Mouse (Mus musculus) CD8-positive naive resting alpha-beta T cell, adult 57 days (primary cell): Measurements from ENCODE around the gene Slc16a9. TPM values are rescaled to one million over a fixed set of nuclear protein-coding genes. Genes with fewer than 3 reads are reported as not detected.

Experiments used
- total RNA-seq: library from RNA; stranded (reverse); gene quantifications from one replicate; pipeline ENCODE4 v1.2.4, GENCODE M21; 2023

Gene Slc16a9
- total RNA-seq: 0.46 TPM

DNA sequence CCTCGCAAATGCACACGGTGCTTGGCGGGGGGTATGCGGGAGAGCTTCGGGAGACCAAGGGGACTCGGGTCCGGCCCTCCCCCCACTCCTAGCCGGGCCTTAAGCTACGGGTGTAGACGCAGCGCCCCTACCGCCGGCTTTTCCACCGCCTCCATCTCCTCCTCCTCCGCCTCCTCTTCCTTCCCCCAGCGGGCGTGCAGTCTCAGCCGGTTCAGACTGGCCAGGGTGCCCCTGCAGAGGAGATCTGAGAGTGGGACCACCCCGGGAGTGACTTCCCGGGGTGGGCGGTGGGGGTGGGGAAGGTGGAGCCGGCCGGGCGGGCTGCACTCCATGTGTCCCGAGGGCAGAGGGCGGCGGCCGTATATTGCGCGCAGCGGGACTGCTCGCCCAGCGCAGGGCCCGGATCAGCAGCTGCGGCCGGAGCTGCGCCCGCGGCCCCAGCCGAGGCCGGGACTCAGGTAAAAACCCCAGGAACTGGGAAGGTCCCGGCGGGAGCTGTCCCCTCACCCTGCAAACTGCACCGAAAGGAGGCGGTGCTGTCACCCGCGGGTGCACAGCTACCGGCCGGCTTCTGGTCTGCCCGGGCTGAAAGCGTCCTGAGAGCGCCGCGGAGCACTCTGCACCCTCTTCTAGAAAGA lies at the start of gene Slc16a9:
TSS of gene Slc16a9 (plus strand) at position 180 of the 638 bp plus-strand sequence.

DNA sequence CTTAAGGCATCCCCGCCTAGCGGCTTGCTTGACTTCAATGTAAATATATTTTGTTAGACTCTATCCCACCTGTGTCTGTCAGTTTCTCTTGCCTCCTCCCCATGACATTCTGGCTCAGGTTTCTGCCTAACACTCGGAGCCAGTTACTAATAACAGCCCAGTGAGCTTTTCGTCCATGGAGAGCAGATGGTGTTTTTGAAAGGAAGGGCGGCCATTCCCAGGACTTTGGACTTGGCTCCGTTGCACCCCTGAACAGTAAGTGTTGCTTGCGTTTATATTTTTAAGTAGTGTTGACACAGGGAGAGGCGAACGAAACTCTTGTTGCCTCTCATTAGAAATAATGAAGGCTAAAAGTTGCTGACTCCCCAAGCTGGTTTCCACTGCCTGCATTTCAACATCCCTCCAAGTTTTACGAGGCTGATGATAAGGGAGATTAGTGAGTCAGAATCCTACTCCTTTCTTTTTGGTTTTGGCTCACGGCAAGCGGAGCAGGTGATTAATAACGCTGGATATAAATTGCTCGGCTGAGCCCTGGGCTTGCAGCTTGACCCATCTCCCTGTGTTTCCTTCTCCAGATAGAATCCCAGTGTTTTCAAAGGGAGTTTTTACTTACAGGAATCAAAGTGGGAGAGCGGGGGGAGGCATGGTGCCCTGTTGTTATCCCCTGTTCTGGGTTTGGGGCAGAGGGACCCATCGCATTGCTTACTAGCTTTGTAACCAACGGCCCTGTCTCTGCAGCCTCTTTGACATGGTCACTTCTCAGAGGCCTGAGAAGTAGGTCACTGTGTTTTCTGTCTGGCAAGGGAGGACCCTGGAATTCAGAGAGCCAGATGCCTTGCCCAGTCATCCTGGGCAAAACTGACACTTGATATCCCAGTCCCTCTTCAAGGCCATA lies 40.1 kb upstream of the Slc16a9 start, which contains the start of gene Mrln:
TSS of gene Mrln (plus strand) at position 160 of the 895 bp plus-strand sequence.

Other genes starting within 250 kb of the Slc16a9 start
- 62.6 TPM for gene Ccdc6, start 148.0 kb upstream of the Slc16a9 start, total RNA-seq
- not detected for gene Mrln, start 40.4 kb upstream of the Slc16a9 start, total RNA-seq
- gene Fam13c, start 195.4 kb downstream of the Slc16a9 start, total RNA-seq: not detected